In the genomic region with DNA sequence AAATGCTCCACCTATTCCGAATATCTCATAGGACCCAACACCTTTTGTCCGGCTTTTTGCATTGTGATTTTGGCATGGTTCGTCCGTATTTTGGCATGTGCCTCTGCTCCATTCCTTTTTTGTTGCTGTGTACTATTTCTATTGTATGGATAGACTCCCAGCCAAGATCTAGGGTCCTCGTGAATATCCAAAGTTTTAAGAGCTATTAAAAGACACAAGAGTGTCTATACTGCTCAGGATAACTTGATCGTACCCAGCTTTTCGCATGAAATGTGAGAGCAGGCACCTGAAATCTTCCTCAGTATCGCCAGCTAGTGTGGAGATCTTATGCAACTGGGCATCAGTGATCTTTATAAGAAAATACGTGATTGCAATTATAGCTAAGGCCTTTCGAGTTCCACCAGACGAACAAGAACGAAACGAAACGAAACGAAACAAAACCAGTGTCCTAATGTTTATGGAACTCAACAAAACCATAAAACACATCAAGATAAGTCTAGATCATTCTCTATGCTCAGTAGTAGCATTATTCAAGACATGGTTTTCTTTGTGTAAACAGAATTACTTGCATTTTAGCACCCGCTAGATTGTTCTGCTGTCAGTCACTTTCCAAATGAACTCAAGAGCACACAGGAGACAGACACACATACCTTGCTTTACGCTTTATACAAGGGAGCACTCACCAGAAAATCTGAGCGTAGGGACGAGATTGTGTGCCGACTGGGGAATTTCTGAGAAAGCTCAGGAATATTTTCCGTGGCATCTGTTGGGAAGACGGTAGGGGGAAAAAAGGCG, we compare ENCODE assay signal across 7 mouse cellular contexts. TPM values are rescaled to one million over a fixed set of nuclear protein-coding genes. Genes with fewer than 3 reads are reported as not detected.
DNase-seq lines count a peak whose midpoint lies in the region; ATAC-seq and TF ChIP-seq lines count a peak whose summit lies in the region.
"Not testable (repeated sequence)": the region's sequence is repeated elsewhere in the genome, so short reads cannot be mapped to it uniquely, and the experiment has no call there.

No protein-coding gene starts in this region.

- not testable (repeated sequence) for ATAC-seq in forebrain, postnatal 0 days; liver, postnatal 0 days

- H3K9ac ChIP-seq in forebrain, postnatal 0 days; liver, postnatal 0 days (replicated peaks): not testable (repeated sequence)

- DNase-seq in T-cell, adult 2 months (ENCODE audit: low spot score) = peak; percentile 0
- DNase-seq in c-Kit-positive CD71-positive TER-119-positive erythroid progenitor cells, embryonic 14.5 days (ENCODE audit: low spot score) = peak; percentile 28
- peak; percentile 15 for DNase-seq in forebrain, postnatal 0 days
- peak; percentile 18 for DNase-seq in heart, postnatal 4 days
- peak; percentile 4 for DNase-seq in kidney, postnatal 14 days
- not testable (repeated sequence) for DNase-seq in liver, postnatal 0 days
- peak; percentile 42 for DNase-seq in right cerebral cortex, adult 18-20 months

- H3K9me3 ChIP-seq in forebrain, postnatal 0 days (ENCODE audit: low read length) = not testable (repeated sequence)
- peaks cover 12% of the 10 kb centered on the region for H3K9me3 ChIP-seq in liver, postnatal 0 days (ENCODE audit: low read length)

- H3K36me3 ChIP-seq in forebrain, postnatal 0 days (ENCODE audit: insufficient read depth); liver, postnatal 0 days (replicated peaks; ENCODE audit: insufficient read depth, low read length): not testable (repeated sequence)

- not testable (repeated sequence) for H3K4me1 ChIP-seq in forebrain, postnatal 0 days (ENCODE audit: insufficient read depth)
- H3K4me1 ChIP-seq in liver, postnatal 0 days (ENCODE audit: insufficient read depth) = peaks cover 14% of the 10 kb centered on the region; the same call in 1 of the 2 replicates

- not testable (repeated sequence) for H3K4me2 ChIP-seq in forebrain, postnatal 0 days (ENCODE audit: low read depth)
- H3K4me2 ChIP-seq in liver, postnatal 0 days (ENCODE audit: low read depth, low read length) = peak overlapping the region; percentile 30

- not testable (repeated sequence) for H3K27ac ChIP-seq in forebrain, postnatal 0 days (ENCODE audit: low read depth, low read length); liver, postnatal 0 days (ENCODE audit: low read depth)

- WGBS in forebrain, postnatal 0 days = 55% methylated on average over 23 of the region's 23 CpGs
- 61% methylated on average over 23 of the region's 23 CpGs for WGBS in liver, postnatal 0 days (ENCODE audit: insufficient replicate concordance)

- TF ChIP-seq EP300 in liver, postnatal 0 days (IDR thresholded peaks at IDR 0.05; ENCODE audit: low read depth) = not testable (repeated sequence)

- not testable (repeated sequence) for TF ChIP-seq CTCF in forebrain, postnatal 0 days (IDR thresholded peaks at IDR 0.05; ENCODE audit: low read depth); liver, postnatal 0 days (IDR thresholded peaks at IDR 0.05; ENCODE audit: low read depth)

- H3K27me3 ChIP-seq in forebrain, postnatal 0 days (ENCODE audit: insufficient read depth, low read length) = peaks cover 12% of the 10 kb centered on the region; the same call in 1 of the 2 replicates
- peaks cover 51% of the 10 kb centered on the region for H3K27me3 ChIP-seq in liver, postnatal 0 days (ENCODE audit: insufficient read depth, low read length)

- not testable (repeated sequence) for H3K4me3 ChIP-seq in forebrain, postnatal 0 days (ENCODE audit: low read depth, low read length); liver, postnatal 0 days (ENCODE audit: low read depth, low read length)

RNA-seq across cellular contexts. Expression of a gene that starts 26.7 kb away (rescaled TPM):
- 12.1 and 39.7 TPM in 2 replicates for total RNA-seq in forebrain, postnatal 0 days (2014; rRNA removed)
- polyA plus RNA-seq in forebrain, postnatal 0 days (2015; fragmentation: Nextera tagmentation; extraction: Ambion mirVana) = 156 and 231 TPM in 2 replicates
- total RNA-seq in heart, postnatal 4 days (2021) = 100 to 1,000 TPM in 1 of 2 experiments, 10 to 100 TPM in 1; 99.1 to 109 TPM
- 64.4 and 87.0 TPM in 2 replicates for polyA plus RNA-seq in liver, postnatal 0 days (2015; fragmentation: Nextera tagmentation; extraction: Ambion mirVana)
